Mouse (Mus musculus): Measurements from ENCODE around the gene Kank2. TPM values are rescaled to one million over a fixed set of nuclear protein-coding genes. Genes with fewer than 3 reads are reported as not detected.

Gene Kank2
- polyA plus RNA-seq, 1 experiment from 2014 or later, result 24.2 TPM

DNA sequence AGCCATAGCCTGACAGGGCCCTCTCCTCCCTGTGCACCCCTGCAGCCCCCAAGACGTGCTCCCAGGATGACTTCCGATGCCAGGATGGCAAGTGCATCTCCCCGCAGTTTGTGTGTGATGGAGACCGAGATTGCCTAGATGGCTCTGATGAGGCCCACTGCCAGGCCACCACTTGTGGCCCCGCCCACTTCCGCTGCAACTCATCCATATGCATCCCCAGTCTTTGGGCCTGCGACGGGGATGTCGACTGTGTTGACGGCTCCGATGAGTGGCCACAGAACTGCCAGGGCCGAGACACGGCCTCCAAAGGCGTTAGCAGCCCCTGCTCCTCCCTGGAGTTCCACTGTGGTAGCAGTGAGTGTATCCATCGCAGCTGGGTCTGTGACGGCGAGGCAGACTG is 65.1 kb downstream of the Kank2 start:
- DNase-seq (ENCODE audit: low spot score), result no peak
- Histone ChIP-seq H3K27me3 (ENCODE audit: low read depth, poor library complexity, severe bottlenecking) (no peaks in the 10 kb centered on the region), H3K4me1 (no peaks in the 10 kb centered on the region), H3K9me3 (replicated peaks) (no peaks in the 10 kb centered on the region), H3K27ac (no peak overlapping the region), H3K4me3 (no peak overlapping the region), H3K36me3 (peaks cover 99% of the 10 kb centered on the region)
- 94% methylated on average over 17 of the region's 17 CpGs for WGBS

DNA sequence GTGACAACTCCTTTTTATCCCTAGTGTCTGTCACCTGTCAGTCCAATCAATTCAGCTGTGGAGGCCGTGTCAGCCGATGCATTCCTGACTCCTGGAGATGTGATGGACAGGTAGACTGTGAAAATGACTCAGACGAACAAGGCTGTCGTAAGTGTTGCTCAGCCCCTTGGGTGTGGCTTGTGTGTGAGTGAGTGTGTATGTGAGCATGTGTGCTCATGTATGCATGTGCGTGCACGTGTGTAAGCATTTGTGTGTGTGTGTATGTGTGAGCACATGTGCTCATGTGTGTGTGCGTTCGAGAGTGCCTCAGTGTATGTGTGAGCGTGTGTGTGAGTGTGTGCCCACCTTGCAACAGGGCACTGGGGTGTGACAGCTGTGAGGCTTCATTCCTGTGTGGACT is 66.3 kb downstream of the Kank2 start:
- 97% methylated on average over 9 of the region's 9 CpGs for WGBS
- peaks cover 99% of the 10 kb centered on the region for H3K36me3 ChIP-seq
- H3K27me3 ChIP-seq (ENCODE audit: low read depth, poor library complexity, severe bottlenecking), result no peaks in the 10 kb centered on the region

DNA sequence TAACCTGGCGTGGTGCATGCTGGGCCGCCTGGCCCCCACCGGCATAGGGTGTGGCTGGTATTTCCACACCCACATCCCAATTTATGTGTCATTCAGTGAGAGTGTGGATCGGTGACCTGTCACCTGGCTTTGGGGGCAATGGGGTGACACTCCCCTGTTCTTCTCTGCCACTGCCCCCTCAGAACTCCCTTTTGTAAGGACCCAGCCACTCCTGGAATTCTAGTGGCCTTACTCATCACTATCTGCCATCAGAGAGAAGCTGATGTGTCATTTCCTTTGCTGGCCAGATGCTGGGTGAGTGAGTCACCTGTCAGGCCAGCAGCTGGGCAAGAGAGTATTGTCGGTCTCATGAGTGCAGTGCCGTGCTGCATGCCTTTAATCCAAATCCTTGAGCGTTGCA is 69.3 kb downstream of the Kank2 start:
- Histone ChIP-seq H3K4me3 (no peak overlapping the region), H3K27ac (no peak overlapping the region), H3K4me1 (peaks cover 22% of the 10 kb centered on the region), H3K27me3 (ENCODE audit: low read depth, poor library complexity, severe bottlenecking) (no peaks in the 10 kb centered on the region), H3K36me3 (peaks cover 99% of the 10 kb centered on the region), H3K9me3 (replicated peaks) (no peaks in the 10 kb centered on the region)
- no peak for DNase-seq (ENCODE audit: low spot score)
- 86% methylated on average over 7 of the region's 7 CpGs for WGBS

More for the DNA sequence above, 66.3 kb downstream of the Kank2 start:
- H3K27ac ChIP-seq, result no peak overlapping the region
- H3K9me3 ChIP-seq (replicated peaks), result no peaks in the 10 kb centered on the region
- H3K4me3 ChIP-seq, result no peak overlapping the region
- H3K4me1 ChIP-seq, result no peaks in the 10 kb centered on the region
- DNase-seq (ENCODE audit: low spot score), result no peak

- whole genome bisulfite sequencing, result 89% methylated on average over 10 of the region's 10 CpGs
- Histone ChIP-seq H3K9me3 (replicated peaks) (no peaks in the 10 kb centered on the region), H3K4me3 (no peak overlapping the region), H3K4me1 (peaks cover 23% of the 10 kb centered on the region), H3K36me3 (peaks cover 91% of the 10 kb centered on the region), H3K27ac (no peak overlapping the region), H3K27me3 (ENCODE audit: low read depth, poor library complexity, severe bottlenecking) (no peaks in the 10 kb centered on the region)
- no peak for DNase-seq (ENCODE audit: low spot score)
These were observed 70.2 kb downstream of the Kank2 start for GRCm38 (mm10) chr9:21728261-21728832.

DNA sequence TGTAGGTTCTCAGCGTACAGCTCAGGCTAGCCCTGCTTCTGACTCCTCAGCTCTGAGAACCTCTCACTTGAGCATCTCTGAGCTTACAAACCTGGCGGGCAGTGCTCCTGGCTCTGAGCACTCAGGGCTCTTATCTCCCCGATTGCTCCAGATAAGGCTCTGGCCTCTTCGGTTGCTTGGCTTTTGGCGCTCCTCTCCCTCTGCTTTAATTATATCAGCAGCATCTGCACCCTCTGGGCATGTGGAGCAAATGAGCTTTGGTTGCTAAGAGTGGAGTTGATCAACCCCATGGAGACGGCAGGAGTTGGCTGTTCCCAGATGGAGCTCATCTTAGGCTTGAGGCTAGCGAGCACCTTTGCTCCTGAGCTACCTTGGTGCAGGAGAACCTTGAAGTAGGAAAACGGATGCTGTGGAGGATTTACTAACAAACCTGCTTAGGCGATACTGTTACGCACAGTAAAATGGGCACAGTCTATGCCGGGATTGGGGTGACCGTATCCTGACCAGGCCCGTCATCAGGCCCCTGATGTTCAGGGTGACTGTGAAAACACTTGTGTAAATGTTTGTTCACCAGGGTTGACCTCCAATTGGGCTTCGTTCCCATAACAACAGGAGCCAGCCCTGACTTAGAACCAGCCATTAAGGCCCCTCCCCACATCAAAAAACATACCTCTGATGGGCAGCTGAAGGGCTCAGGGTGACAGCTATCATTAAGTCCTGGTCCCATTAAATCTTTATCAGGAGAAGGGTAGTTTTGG is 72.1 kb downstream of the Kank2 start:
- WGBS, result 89% methylated on average over 14 of the region's 14 CpGs
- DNase-seq (ENCODE audit: low spot score), result no peak
- 0 out of 2 replicates have a peak overlapping the region, but pooled peaks have one; percentile 4 for H3K27ac ChIP-seq
- peaks cover 31% of the 10 kb centered on the region for H3K4me1 ChIP-seq
- H3K4me3 ChIP-seq, result no peak overlapping the region
- no peaks in the 10 kb centered on the region for H3K27me3 ChIP-seq (ENCODE audit: low read depth, poor library complexity, severe bottlenecking)
- H3K9me3 ChIP-seq (replicated peaks), result no peaks in the 10 kb centered on the region
- H3K36me3 ChIP-seq, result peaks cover 72% of the 10 kb centered on the region

DNA sequence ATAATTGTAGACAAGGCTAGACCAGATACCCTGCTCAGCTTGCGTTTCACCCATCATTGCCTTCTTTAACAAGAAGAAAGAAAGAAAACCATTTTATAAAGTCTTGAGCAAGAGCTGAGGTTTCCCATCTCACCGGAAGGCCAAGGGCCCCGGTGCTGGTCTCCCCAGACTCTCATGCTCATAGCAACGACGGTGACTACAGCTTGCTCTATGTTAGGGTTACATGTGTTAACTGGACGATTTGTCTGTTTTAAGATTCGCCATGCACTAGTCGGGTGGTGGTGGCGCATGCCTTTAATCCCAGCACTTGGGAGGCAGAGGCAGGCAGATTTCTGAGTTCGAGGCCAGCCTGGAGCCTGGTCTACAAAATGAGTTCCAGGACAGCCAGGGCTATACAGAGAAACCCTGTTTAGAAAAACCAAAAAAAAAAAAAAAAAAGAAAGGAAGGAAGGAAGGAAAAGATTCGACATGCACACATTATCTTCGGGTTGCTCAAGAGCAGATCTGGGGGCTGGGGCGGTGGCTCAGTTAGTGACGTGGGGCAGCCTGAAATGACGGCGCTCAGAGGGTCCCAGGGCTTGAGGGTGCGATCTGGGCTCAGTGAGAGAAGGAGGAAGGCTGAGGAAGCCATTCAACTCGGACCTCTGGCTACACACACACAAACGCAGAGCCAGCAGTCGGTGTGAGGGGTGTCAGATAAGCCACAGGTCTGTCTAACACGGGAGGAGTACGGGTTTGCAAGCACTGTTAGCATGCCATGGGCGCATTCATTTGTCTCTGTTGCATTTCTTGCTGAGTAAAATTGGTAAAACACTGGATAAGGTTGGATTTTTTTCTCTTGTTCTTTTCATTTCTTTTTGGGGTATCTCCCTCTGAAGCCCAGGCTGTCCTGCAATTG is 73.1 kb downstream of the Kank2 start:
- Histone ChIP-seq H3K27ac (peak overlapping the region; percentile 94), H3K27me3 (ENCODE audit: low read depth, poor library complexity, severe bottlenecking) (no peaks in the 10 kb centered on the region), H3K4me3 (peak overlapping the region; percentile 82), H3K9me3 (replicated peaks) (no peaks in the 10 kb centered on the region), H3K36me3 (peaks cover 63% of the 10 kb centered on the region), H3K4me1 (peaks cover 36% of the 10 kb centered on the region)
- no peak for DNase-seq (ENCODE audit: low spot score)
- 89% methylated on average over 23 of the region's 23 CpGs for WGBS

DNA sequence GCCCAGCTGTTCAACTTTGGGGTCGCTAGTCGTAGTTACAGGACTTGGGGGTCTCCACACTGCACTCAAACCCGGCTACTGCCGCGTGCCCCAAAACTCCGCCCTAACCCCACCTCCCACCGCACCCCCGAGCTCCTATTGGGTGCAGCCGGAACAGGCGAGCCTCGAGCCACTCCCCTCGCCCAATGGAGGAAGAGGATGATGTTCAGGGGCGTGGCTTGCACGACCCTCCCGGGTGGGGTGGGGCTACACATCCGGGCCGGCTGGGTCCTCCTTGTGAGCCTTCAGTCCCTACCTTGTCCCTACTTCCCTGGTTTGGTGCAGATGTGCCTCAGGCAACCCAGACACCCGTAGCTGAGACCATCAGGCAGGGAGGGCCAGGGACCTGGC is 74.4 kb downstream of the Kank2 start:
- H3K4me1 ChIP-seq, result peaks cover 36% of the 10 kb centered on the region
- DNase-seq (ENCODE audit: low spot score), result peak; percentile 92
- H3K4me3 ChIP-seq, result peak overlapping the region; percentile 82
- peaks cover 51% of the 10 kb centered on the region for H3K36me3 ChIP-seq
- peak overlapping the region; percentile 94 for H3K27ac ChIP-seq
- H3K9me3 ChIP-seq (replicated peaks), result no peaks in the 10 kb centered on the region
- WGBS, result 0% methylated on average over 18 of the region's 18 CpGs
- H3K27me3 ChIP-seq (ENCODE audit: low read depth, poor library complexity, severe bottlenecking), result no peaks in the 10 kb centered on the region

DNA sequence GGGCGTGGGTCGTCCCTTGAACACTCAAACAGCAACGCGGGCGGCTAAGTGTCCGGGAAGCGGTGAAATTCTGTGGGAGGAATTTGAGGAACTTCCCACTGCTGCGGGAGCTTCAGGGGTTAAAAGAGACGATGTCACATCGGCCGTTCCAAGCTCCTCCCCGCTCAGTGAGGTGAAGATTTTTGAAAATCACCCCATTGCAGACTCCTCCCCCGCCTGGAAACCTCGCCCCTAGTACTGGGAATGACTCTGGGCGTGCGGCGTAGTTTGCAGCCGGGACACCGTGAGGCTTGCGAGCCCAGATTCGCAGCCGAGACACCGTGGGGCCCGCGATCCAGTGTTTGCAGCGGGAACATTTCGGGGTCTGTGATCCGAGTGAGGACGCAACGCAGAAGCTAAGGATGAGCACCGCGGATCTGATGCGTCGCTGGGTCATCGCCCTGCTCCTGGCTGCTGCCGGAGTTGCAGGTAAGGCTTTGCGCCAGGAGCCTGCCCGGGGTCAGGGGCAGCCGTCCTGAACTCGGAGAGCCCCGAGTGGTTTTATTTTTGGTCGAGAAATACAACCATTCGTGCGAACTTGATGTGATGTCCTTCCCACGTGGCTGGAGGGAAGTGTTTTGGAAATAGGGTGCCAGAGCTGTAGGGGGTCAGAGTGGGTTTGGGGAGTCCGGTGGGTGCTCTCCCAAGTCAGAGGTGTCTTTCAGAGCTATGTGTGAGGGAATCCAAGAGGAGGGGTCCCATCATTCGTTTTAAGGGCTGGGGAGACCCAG is 75.0 kb downstream of the Kank2 start, which contains the start of gene Ldlr:
TSS of gene Ldlr (plus strand) at position 107 of the 770 bp plus-strand sequence.
- Histone ChIP-seq H3K9me3 (replicated peaks) (no peaks in the 10 kb centered on the region), H3K27me3 (ENCODE audit: low read depth, poor library complexity, severe bottlenecking) (no peaks in the 10 kb centered on the region), H3K36me3 (peaks cover 45% of the 10 kb centered on the region), H3K27ac (peak within 1 kb of the TSS; percentile 94), H3K4me1 (peaks cover 36% of the 10 kb centered on the region), H3K4me3 (peak within 1 kb of the TSS; percentile 82)
- peak; percentile 89 for DNase-seq (ENCODE audit: low spot score)
- under 1% methylated on average over 47 of the region's 47 CpGs for WGBS

- 82% methylated on average over 2 of the region's 2 CpGs for WGBS
- peak overlapping the region; percentile 94 for H3K27ac ChIP-seq
These were observed 77.5 kb downstream of the Kank2 start for GRCm38 (mm10) chr9:21721036-21721435.

GRCm38 (mm10) chr9:21717015-21717414 is 81.5 kb downstream of the Kank2 start:
- H3K9me3 ChIP-seq (replicated peaks), result no peaks in the 10 kb centered on the region
- no peak overlapping the region for H3K27ac ChIP-seq
- H3K4me3 ChIP-seq, result no peak overlapping the region
- no peak for DNase-seq (ENCODE audit: low spot score)
- H3K27me3 ChIP-seq (ENCODE audit: low read depth, poor library complexity, severe bottlenecking), result no peaks in the 10 kb centered on the region
- H3K36me3 ChIP-seq, result peaks cover 12% of the 10 kb centered on the region
- H3K4me1 ChIP-seq, result peaks cover 6% of the 10 kb centered on the region; the same call in 1 of the 2 replicates
- 86% methylated on average over 2 of the region's 2 CpGs for WGBS

More at GRCm38 (mm10) chr9:21721036-21721435, 77.5 kb downstream of the Kank2 start:
- Histone ChIP-seq H3K4me1 (peaks cover 31% of the 10 kb centered on the region), H3K9me3 (replicated peaks) (no peaks in the 10 kb centered on the region), H3K36me3 (peaks cover 19% of the 10 kb centered on the region), H3K27me3 (ENCODE audit: low read depth, poor library complexity, severe bottlenecking) (no peaks in the 10 kb centered on the region), H3K4me3 (no peak overlapping the region)
- no peak for DNase-seq (ENCODE audit: low spot score)

All from limb, embryonic 10.5 days (tissue).